Mouse (Mus musculus) intestine, embryonic 16.5 days (tissue): ENCODE results near the gene Gm45753. TPM values are rescaled to one million over a fixed set of nuclear protein-coding genes. Genes with fewer than 3 reads are reported as not detected.
A peak's percentile ranks its signal among the peaks of the same experiment; 100 is the strongest.

Experiments
- ATAC-seq: fragments of 200-750 bp; cut with Nextera tagmentation; 2 replicates; pipeline ENCODE4 v1.8.0; 2017; ENCODE audit warnings: moderate TSS enrichment, moderate library complexity
- H3K27ac ChIP-seq: fragments of 300-500 bp; sonication (generic); 2 replicates; pipeline ENCODE4 v1.5.1; 2014; ENCODE audit warnings: mild to moderate bottlenecking, low read length
- H3K27me3 ChIP-seq: fragments of 300-500 bp; sonication (generic); replicated peaks from 2 replicates; pipeline ENCODE4 v1.6.1; 2014; ENCODE audit warnings: low read length, control low read depth, mixed read lengths; ENCODE audit not compliant: control insufficient read depth, insufficient read depth
- H3K36me3 ChIP-seq: fragments of 300-500 bp; sonication (generic); 2 replicates; pipeline ENCODE4 v1.6.1; 2014; ENCODE audit warnings: low read length, control low read depth; ENCODE audit not compliant: control insufficient read depth, insufficient read depth
- H3K4me1 ChIP-seq: fragments of 300-500 bp; sonication (generic); 2 replicates; pipeline ENCODE4 v1.6.1; 2014; ENCODE audit warnings: low read length, control low read depth, mixed read lengths; ENCODE audit not compliant: control insufficient read depth, insufficient read depth
- H3K4me2 ChIP-seq: fragments of 300-500 bp; sonication (generic); 2 replicates; pipeline ENCODE4 v1.6.1; 2014; ENCODE audit warnings: low read depth, low read length, control low read depth
- H3K4me3 ChIP-seq: fragments of 300-500 bp; sonication (generic); 2 replicates; pipeline ENCODE4 v1.5.1; 2014; ENCODE audit warnings: mild to moderate bottlenecking, low read length
- H3K9ac ChIP-seq: fragments of 300-500 bp; sonication (generic); 2 replicates; pipeline ENCODE4 v1.6.1; 2014; ENCODE audit warnings: low read depth, low read length
- H3K9me3 ChIP-seq: fragments of 300-500 bp; sonication (generic); 2 replicates; pipeline ENCODE4 v1.6.1; 2016; ENCODE audit warnings: low read length, control low read depth; ENCODE audit not compliant: control insufficient read depth
- whole genome bisulfite sequencing: fragments of 180-500 bp; shearing (Covaris S2); extraction: QIAGEN DNeasy Blood & Tissue Kit; methylation state at CpG from one replicate; pipeline ENCODE4 v1.1.7; 2014; 5-methylcytosine and 5-hydroxymethylcytosine counted together
- polyA plus RNA-seq: library from polyadenylated mRNA; unstranded; fragments of >200 nt; fragmentation: Nextera tagmentation; extraction: Ambion mirVana; gene quantifications from 2 replicates; pipeline ENCODE4 v1.2.1, GENCODE M21; 2015

Gm45753 gene
- polyA plus RNA-seq, 1 experiment from 2014 or later, result 0.54 TPM

- 25% methylated on average over 14 of the region's 14 CpGs for WGBS
- peak; percentile 51 for ATAC-seq
- no peaks in the 10 kb centered on the region for H3K4me1 ChIP-seq
- H3K4me3 ChIP-seq, result no peak overlapping the region
- no peak overlapping the region for H3K9ac ChIP-seq
- no peaks in the 10 kb centered on the region for H3K9me3 ChIP-seq
- no peak overlapping the region for H3K4me2 ChIP-seq
- no peaks in the 10 kb centered on the region for H3K27me3 ChIP-seq
- no peak overlapping the region for H3K27ac ChIP-seq
- no peaks in the 10 kb centered on the region for H3K36me3 ChIP-seq
Measured at GRCm38 (mm10) chr8:45236164-45236912, 71.9 kb downstream of the Gm45753 start.

- Histone ChIP-seq H3K9me3 (no peaks in the 10 kb centered on the region), H3K4me1 (no peaks in the 10 kb centered on the region), H3K27ac (no peak overlapping the region), H3K36me3 (no peaks in the 10 kb centered on the region), H3K9ac (no peak overlapping the region), H3K4me2 (no peak overlapping the region), H3K4me3 (no peak overlapping the region), H3K27me3 (no peaks in the 10 kb centered on the region)
- no peak for ATAC-seq
- 86% methylated on average over 6 of the region's 6 CpGs for WGBS
Measured at GRCm38 (mm10) chr8:45235228-45235627, 73.0 kb downstream of the Gm45753 start.

DNA sequence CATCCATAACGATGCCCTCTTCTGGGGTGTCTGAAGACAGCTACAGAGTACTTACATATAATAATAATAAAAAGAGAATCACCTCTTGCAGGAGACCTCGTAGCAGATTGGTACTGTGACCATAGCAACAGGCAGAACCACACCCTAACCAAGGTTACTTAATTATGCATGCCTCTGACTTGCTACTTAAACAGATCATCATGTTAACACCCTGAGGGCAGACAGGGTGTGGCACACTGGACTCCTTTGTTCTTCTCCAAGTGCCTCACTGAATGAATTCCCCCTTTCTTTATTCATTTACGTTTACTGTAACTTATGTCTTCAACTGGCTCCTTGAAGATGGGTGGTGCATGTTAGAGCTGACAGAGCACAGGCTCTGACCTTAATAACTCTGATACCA, 75.0 kb downstream of the Gm45753 start:
- H3K27me3 ChIP-seq, result no peaks in the 10 kb centered on the region
- no peak for ATAC-seq
- 58% methylated on average over 3 of the region's 3 CpGs for WGBS
- H3K9ac ChIP-seq, result no peak overlapping the region
- no peak overlapping the region for H3K27ac ChIP-seq
- H3K4me1 ChIP-seq, result no peaks in the 10 kb centered on the region
- H3K36me3 ChIP-seq, result no peaks in the 10 kb centered on the region
- H3K9me3 ChIP-seq, result no peaks in the 10 kb centered on the region
- no peak overlapping the region for H3K4me2 ChIP-seq
- H3K4me3 ChIP-seq, result no peak overlapping the region

Other genes with a start within 250 kb of the Gm45753 start
- 0.49 and 0.50 TPM in 2 replicates for gene Mtnr1a, start 239.3 kb downstream of the Gm45753 start, polyA plus RNA-seq
- 0.40 and 0.72 TPM in 2 replicates for gene F11, start 46.4 kb downstream of the Gm45753 start, polyA plus RNA-seq
- gene Klkb1, start 13.6 kb downstream of the Gm45753 start, polyA plus RNA-seq, result 0.07 and 0.09 TPM in 2 replicates
- 1.3 and 1.7 TPM in 2 replicates for gene Cyp4v3, start 24.8 kb upstream of the Gm45753 start, polyA plus RNA-seq
- 5.3 and 6.4 TPM in 2 replicates for gene Fam149a, start 73.8 kb upstream of the Gm45753 start, polyA plus RNA-seq
- 1.0 and 1.4 TPM in 2 replicates for gene Tlr3, start 102.6 kb upstream of the Gm45753 start, polyA plus RNA-seq
- 19.1 and 19.4 TPM in 2 replicates for gene Sorbs2, start 199.3 kb upstream of the Gm45753 start, polyA plus RNA-seq